ENCODE assay signal across 15 mouse cellular contexts in genomic region chr4:87422588-87422987, GRCm38 (mm10).
DNase-seq lines count a peak whose midpoint lies in the region; ATAC-seq and TF ChIP-seq lines count a peak whose summit lies in the region.
"Had no signal": no experiment of that assay in that cellular context is flagged by ENCODE, and none has a peak within 500 bp of the region (broad histone marks: within the 10 kb centered on the region; RNA-seq: fewer than 3 reads in every experiment).

No protein-coding gene starts in this region.

- H3K27ac ChIP-seq in hindbrain, embryonic 11.5 days (ENCODE audit: low read depth, low read length) = no peak overlapping the region
- no peak overlapping the region for H3K27ac ChIP-seq in midbrain, postnatal 0 days (ENCODE audit: low read depth, low read length)
- H3K27ac ChIP-seq: embryonic facial prominence, embryonic 15.5 days; left cerebral cortex, adult 2 months; neural tube, embryonic 12.5 days; stomach, postnatal 0 days had no signal

- no peak overlapping the region for H3K4me2 ChIP-seq in hindbrain, embryonic 11.5 days (replicated peaks; ENCODE audit: low read depth, low read length)
- H3K4me2 ChIP-seq in midbrain, postnatal 0 days (ENCODE audit: low read depth, low read length, poor library complexity, severe bottlenecking) = no peak overlapping the region
- H3K4me2 ChIP-seq: embryonic facial prominence, embryonic 15.5 days; liver, embryonic 11.5 days; neural tube, embryonic 12.5 days had no signal

- H3K4me3 ChIP-seq in hindbrain, embryonic 11.5 days (ENCODE audit: low read depth, low read length) = no peak overlapping the region
- no peak overlapping the region for H3K4me3 ChIP-seq in midbrain, postnatal 0 days (ENCODE audit: low read depth, low read length)
- H3K4me3 ChIP-seq: embryonic facial prominence, embryonic 15.5 days; left cerebral cortex, adult 2 months; neural tube, embryonic 12.5 days had no signal

- H3K9ac ChIP-seq in hindbrain, embryonic 11.5 days (ENCODE audit: low read depth, low read length) = no peak overlapping the region
- no peak overlapping the region for H3K9ac ChIP-seq in midbrain, postnatal 0 days (replicated peaks; ENCODE audit: low read length, poor library complexity, severe bottlenecking)
- H3K9ac ChIP-seq: embryonic facial prominence, embryonic 15.5 days; neural tube, embryonic 12.5 days had no signal

- peak; percentile 5 for DNase-seq in cerebellum, adult 11-12 months
- DNase-seq in cerebellum, adult 8-10 months = no peak
- peak; percentile 11 to 14 for DNase-seq in layer of hippocampus, postnatal 10 days (ENCODE audit: low spot score in 2 of 2)
- DNase-seq in layer of hippocampus, adult 9-11 months = no peak
- DNase-seq in hindbrain, embryonic 11.5 days (ENCODE audit: low spot score) = peak; percentile 18
- peak; percentile 50 for DNase-seq in midbrain, postnatal 0 days (ENCODE audit: low spot score)
- DNase-seq in right cerebral cortex, postnatal 36 days (ENCODE audit: low spot score in 2 of 2) = no peak
- no peak for DNase-seq in right cerebral cortex, adult 2 months (ENCODE audit: low spot score in 2 of 2)
- DNase-seq: gastrocnemius, postnatal 25 days; kidney, adult 9 months had no signal

- no peaks in the 10 kb centered on the region for H3K9me3 ChIP-seq in hindbrain, embryonic 11.5 days (ENCODE audit: control insufficient read depth, low read length)
- no peaks in the 10 kb centered on the region for H3K9me3 ChIP-seq in midbrain, postnatal 0 days (ENCODE audit: low read length)
- H3K9me3 ChIP-seq: embryonic facial prominence, embryonic 15.5 days; neural tube, embryonic 12.5 days had no signal

- TF ChIP-seq CTCF in midbrain, postnatal 0 days (IDR thresholded peaks at IDR 0.05) = no peak

- WGBS in hindbrain, embryonic 11.5 days = 45% methylated on average over 6 of the region's 6 CpGs
- 20% methylated on average over 6 of the region's 6 CpGs for WGBS in midbrain, postnatal 0 days

- no peaks in the 10 kb centered on the region for H3K27me3 ChIP-seq in hindbrain, embryonic 11.5 days (ENCODE audit: control insufficient read depth, insufficient read depth, low read length)
- H3K27me3 ChIP-seq in midbrain, postnatal 0 days (ENCODE audit: insufficient read depth, low read length) = no peaks in the 10 kb centered on the region
- H3K27me3 ChIP-seq: embryonic facial prominence, embryonic 15.5 days; neural tube, embryonic 12.5 days had no signal

- H3K4me1 ChIP-seq in hindbrain, embryonic 11.5 days (replicated peaks; ENCODE audit: control insufficient read depth, insufficient read depth, low read length) = no peaks in the 10 kb centered on the region
- no peaks in the 10 kb centered on the region for H3K4me1 ChIP-seq in midbrain, postnatal 0 days (ENCODE audit: insufficient read depth, low read length)
- H3K4me1 ChIP-seq: embryonic facial prominence, embryonic 15.5 days; neural tube, embryonic 12.5 days had no signal

- ATAC-seq in hindbrain, embryonic 11.5 days (ENCODE audit: low FRiP score) = peak; percentile 54
- no peak for ATAC-seq in midbrain, postnatal 0 days (ENCODE audit: low FRiP score)

- no peaks in the 10 kb centered on the region for H3K36me3 ChIP-seq in hindbrain, embryonic 11.5 days (ENCODE audit: control insufficient read depth, insufficient read depth, low read length)
- no peaks in the 10 kb centered on the region for H3K36me3 ChIP-seq in midbrain, postnatal 0 days (ENCODE audit: insufficient read depth, low read length)
- H3K36me3 ChIP-seq: embryonic facial prominence, embryonic 15.5 days; neural tube, embryonic 12.5 days had no signal

Comparison
In these comparisons a context has a peak if more than half of its experiments do, and no peak if none do; other contexts are left out.
1. DNase-seq: peak in cerebellum, adult 11-12 months (single experiment), layer of hippocampus, postnatal 10 days (2 of 2), hindbrain, embryonic 11.5 days (single experiment) and midbrain, postnatal 0 days (single experiment); none in cerebellum, adult 8-10 months (single experiment), layer of hippocampus, adult 9-11 months (single experiment), right cerebral cortex, postnatal 36 days (0 of 2) and right cerebral cortex, adult 2 months (0 of 2).